Mouse (Mus musculus) CH12.LX (cell line): ENCODE measurements at regions not wholly inside any gene's neighbourhood (a gene's known extent, or its start where the extent isn't known, plus 50 kb on each side); places are given as distances from the start of the nearest gene placed in this dataset.

Experiments used
- CHD1 ChIP-seq: IDR thresholded peaks from 2 replicates; pipeline ENCODE4 v1.6.1; 2012; ENCODE audit warnings: low read depth, low read length, improper control_type of control experiment, inconsistent platforms
- CTCF ChIP-seq, 2 experiments: IDR thresholded peaks in 1 of 2; conservative IDR thresholded peaks in 1 of 2; 2 replicates each; pipeline ENCODE4 v1.5.1; 2011 to 2012; ENCODE audit warnings: low read depth in 2 of 2, low read length in 2 of 2, improper control_type of control experiment in 1 of 2, inconsistent platforms in 1 of 2, mild to moderate bottlenecking in 1 of 2, moderate library complexity in 1 of 2
- IRF4 ChIP-seq: IDR thresholded peaks from 2 replicates; pipeline ENCODE4 v1.6.1; 2014; ENCODE audit warnings: low read depth, mild to moderate bottlenecking, inconsistent platforms, low read length, improper control_type of control experiment
- MAX ChIP-seq: IDR thresholded peaks from 2 replicates; pipeline ENCODE4 v1.6.1; 2011; ENCODE audit warnings: low read length, improper control_type of control experiment
- MXI1 ChIP-seq: IDR thresholded peaks from 2 replicates; pipeline ENCODE4 v1.6.1; 2011; ENCODE audit warnings: mild to moderate bottlenecking, low read depth, low read length, improper control_type of control experiment
- MYC ChIP-seq: IDR thresholded peaks from 2 replicates; pipeline ENCODE4 v1.6.1; 2011; ENCODE audit warnings: low read depth, mild to moderate bottlenecking, improper control_type of control experiment, low read length
- POLR2A ChIP-seq: IDR thresholded peaks from 2 replicates; pipeline ENCODE4 v1.6.1; 2011; ENCODE audit warnings: low read depth, mild to moderate bottlenecking, improper control_type of control experiment, low read length

DNA sequence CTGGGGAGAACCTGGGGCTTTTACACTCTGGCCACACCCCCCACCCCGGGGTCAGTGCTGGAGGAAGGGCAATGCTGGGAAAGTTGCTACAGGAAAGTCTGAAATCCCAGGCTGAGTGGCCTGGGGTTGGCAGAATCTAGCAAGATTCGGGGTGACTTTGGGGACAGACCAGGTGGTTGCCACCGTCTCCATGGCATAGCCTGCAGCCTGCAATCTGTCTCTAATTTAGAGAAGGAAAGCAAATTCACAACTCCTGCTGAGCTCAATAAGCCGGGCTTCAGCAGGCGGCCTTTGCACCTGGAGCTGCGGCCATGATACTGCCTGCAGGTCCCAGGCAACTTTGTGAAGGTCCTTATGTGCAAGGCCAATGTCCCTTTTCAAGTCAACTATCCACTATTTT, 135.4 kb upstream of the Slc24a5 start:
- no peak for TF ChIP-seq MXI1
- TF ChIP-seq POLR2A, result no peak
- TF ChIP-seq MAX, result no peak
- no peak for TF ChIP-seq IRF4
- no peak for TF ChIP-seq CHD1
- no peak for TF ChIP-seq MYC
- no peak for TF ChIP-seq CTCF (conservative IDR thresholded peaks at IDR 0.05 in 1 of 2, IDR thresholded peaks at IDR 0.05 in 1 of 2; ENCODE audit: low read depth in 2 of 2, low read length in 2 of 2)
